ENCODE assay signal across 27 mouse cellular contexts in genomic region chr17:68106366-68106765, GRCm38 (mm10).
DNase-seq lines count a peak whose midpoint lies in the region; ATAC-seq and TF ChIP-seq lines count a peak whose summit lies in the region.
"Had no signal": no experiment of that assay in that cellular context is flagged by ENCODE, and none has a peak within 500 bp of the region (broad histone marks: within the 10 kb centered on the region; RNA-seq: fewer than 3 reads in every experiment).

No protein-coding gene starts in this region.

- peak; percentile 19 for DNase-seq in adrenal gland, postnatal 10 days
- no peak for DNase-seq in adrenal gland, adult 18-20 months (ENCODE audit: low spot score in 2 of 2)
- peak; percentile 19 for DNase-seq in limb, embryonic 11.5 days (ENCODE audit: low spot score)
- no peak for DNase-seq in limb, embryonic 10.5 days (ENCODE audit: low spot score)
- no peak for DNase-seq in gastrocnemius, postnatal 10 days
- DNase-seq in stomach, postnatal 0 days (ENCODE audit: low spot score): no peak
- DNase-seq: cerebellum, adult 8-10 months; cerebellum, postnatal 25 days; gastrocnemius, postnatal 14 days; heart, adult 18-20 months; heart, postnatal 4 days; kidney, adult 2 months; layer of hippocampus, adult 9-11 months; liver, postnatal 0 days; lung, postnatal 36 days; right cerebral cortex, adult 18-20 months; spleen, adult 18-20 months; thymus, adult 2 months; thymus, postnatal 36 days had no signal

- no peaks in the 10 kb centered on the region for H3K9me3 ChIP-seq in limb, embryonic 11.5 days (ENCODE audit: control insufficient read depth, low read length)
- no peaks in the 10 kb centered on the region for H3K9me3 ChIP-seq in limb, embryonic 10.5 days (replicated peaks)
- no peaks in the 10 kb centered on the region for H3K9me3 ChIP-seq in intestine, embryonic 16.5 days (ENCODE audit: control insufficient read depth, low read length)
- no peaks in the 10 kb centered on the region for H3K9me3 ChIP-seq in stomach, postnatal 0 days (ENCODE audit: control insufficient read depth, low read length)
- H3K9me3 ChIP-seq: forebrain, embryonic 13.5 days; heart, embryonic 12.5 days; liver, embryonic 12.5 days; midbrain, embryonic 15.5 days; neural tube, embryonic 12.5 days had no signal

- no peak for ATAC-seq in limb, embryonic 11.5 days (ENCODE audit: insufficient number of reproducible peaks, low FRiP score, low TSS enrichment, low read depth)
- 0 out of 2 replicates have a peak, but pooled peaks have one; percentile 43 for ATAC-seq in intestine, embryonic 16.5 days
- no peak for ATAC-seq in stomach, postnatal 0 days (ENCODE audit: low FRiP score, low TSS enrichment)
- ATAC-seq: forebrain, embryonic 13.5 days; liver, embryonic 12.5 days; liver, postnatal 0 days; midbrain, embryonic 15.5 days; Patski had no signal

- no peaks in the 10 kb centered on the region for H3K36me3 ChIP-seq in limb, embryonic 11.5 days (ENCODE audit: control insufficient read depth, insufficient read depth, low read length)
- H3K36me3 ChIP-seq in limb, embryonic 10.5 days: no peaks in the 10 kb centered on the region
- no peaks in the 10 kb centered on the region for H3K36me3 ChIP-seq in intestine, embryonic 16.5 days (ENCODE audit: control insufficient read depth, insufficient read depth, low read length)
- H3K36me3 ChIP-seq in stomach, postnatal 0 days (ENCODE audit: control insufficient read depth, insufficient read depth, low read length): no peaks in the 10 kb centered on the region
- H3K36me3 ChIP-seq: heart, embryonic 12.5 days; liver, embryonic 12.5 days; midbrain, embryonic 15.5 days; neural tube, embryonic 12.5 days had no signal

- no peak overlapping the region for H3K9ac ChIP-seq in limb, embryonic 11.5 days (ENCODE audit: low read length)
- H3K9ac ChIP-seq in intestine, embryonic 16.5 days (ENCODE audit: low read depth, low read length): no peak overlapping the region
- no peak overlapping the region for H3K9ac ChIP-seq in stomach, postnatal 0 days (ENCODE audit: low read length)
- H3K9ac ChIP-seq: forebrain, embryonic 13.5 days; heart, embryonic 12.5 days; hindbrain, embryonic 14.5 days; liver, embryonic 12.5 days; liver, postnatal 0 days; midbrain, embryonic 15.5 days; neural tube, embryonic 12.5 days had no signal

- H3K4me3 ChIP-seq in limb, embryonic 11.5 days (ENCODE audit: low read depth, low read length): no peak overlapping the region
- no peak overlapping the region for H3K4me3 ChIP-seq in limb, embryonic 10.5 days
- H3K4me3 ChIP-seq in intestine, embryonic 16.5 days (ENCODE audit: low read length): no peak overlapping the region
- no peak overlapping the region for H3K4me3 ChIP-seq in stomach, postnatal 0 days (ENCODE audit: low read depth, low read length)
- H3K4me3 ChIP-seq: forebrain, embryonic 13.5 days; heart, embryonic 12.5 days; liver, embryonic 12.5 days; midbrain, embryonic 15.5 days; neural tube, embryonic 12.5 days had no signal

- no peak for TF ChIP-seq EP300 in stomach, postnatal 0 days (optimal IDR thresholded peaks at IDR 0.05)

- no peaks in the 10 kb centered on the region for H3K27me3 ChIP-seq in limb, embryonic 11.5 days (ENCODE audit: control insufficient read depth, insufficient read depth, low read length)
- no peaks in the 10 kb centered on the region for H3K27me3 ChIP-seq in limb, embryonic 10.5 days (ENCODE audit: low read depth, poor library complexity, severe bottlenecking)
- H3K27me3 ChIP-seq in intestine, embryonic 16.5 days (replicated peaks; ENCODE audit: control insufficient read depth, insufficient read depth, low read length): no peaks in the 10 kb centered on the region
- H3K27me3 ChIP-seq in stomach, postnatal 0 days (ENCODE audit: control insufficient read depth, insufficient read depth, low read length): no peaks in the 10 kb centered on the region
- H3K27me3 ChIP-seq: forebrain, embryonic 13.5 days; heart, embryonic 12.5 days; liver, embryonic 12.5 days; midbrain, embryonic 15.5 days; neural tube, embryonic 12.5 days; Patski had no signal

- no peak overlapping the region for H3K4me2 ChIP-seq in limb, embryonic 11.5 days (ENCODE audit: low read depth, severe bottlenecking)
- no peak overlapping the region for H3K4me2 ChIP-seq in intestine, embryonic 16.5 days (ENCODE audit: low read depth, low read length)
- H3K4me2 ChIP-seq in stomach, postnatal 0 days (replicated peaks; ENCODE audit: low read depth): no peak overlapping the region
- H3K4me2 ChIP-seq: forebrain, embryonic 13.5 days; heart, embryonic 12.5 days; hindbrain, embryonic 14.5 days; liver, embryonic 12.5 days; midbrain, embryonic 15.5 days; neural tube, embryonic 12.5 days had no signal

- no peak overlapping the region for H3K27ac ChIP-seq in limb, embryonic 11.5 days (replicated peaks; ENCODE audit: low read depth, low read length)
- H3K27ac ChIP-seq in limb, embryonic 10.5 days: no peak overlapping the region
- H3K27ac ChIP-seq in intestine, embryonic 16.5 days (ENCODE audit: low read length): no peak overlapping the region
- no peak overlapping the region for H3K27ac ChIP-seq in stomach, postnatal 0 days (replicated peaks)
- H3K27ac ChIP-seq: forebrain, embryonic 13.5 days; hindbrain, embryonic 14.5 days; liver, embryonic 12.5 days; midbrain, embryonic 15.5 days; neural tube, embryonic 12.5 days had no signal

- TF ChIP-seq CTCF in stomach, postnatal 0 days (IDR thresholded peaks at IDR 0.05; ENCODE audit: low read depth): no peak

- H3K4me1 ChIP-seq in limb, embryonic 11.5 days (ENCODE audit: control insufficient read depth, insufficient read depth, low read length): no peaks in the 10 kb centered on the region
- H3K4me1 ChIP-seq in limb, embryonic 10.5 days: no peaks in the 10 kb centered on the region
- H3K4me1 ChIP-seq in intestine, embryonic 16.5 days (ENCODE audit: control insufficient read depth, insufficient read depth, low read length): no peaks in the 10 kb centered on the region
- H3K4me1 ChIP-seq in stomach, postnatal 0 days (replicated peaks; ENCODE audit: control insufficient read depth, insufficient read depth): no peaks in the 10 kb centered on the region
- H3K4me1 ChIP-seq: forebrain, embryonic 13.5 days; liver, embryonic 12.5 days; midbrain, embryonic 15.5 days; neural tube, embryonic 12.5 days had no signal

- WGBS in limb, embryonic 11.5 days: 76% methylated on average over 8 of the region's 8 CpGs
- 77% methylated on average over 8 of the region's 8 CpGs for WGBS in limb, embryonic 10.5 days
- WGBS in intestine, embryonic 16.5 days: 47% methylated on average over 8 of the region's 8 CpGs
- WGBS in stomach, postnatal 0 days: 58% methylated on average over 8 of the region's 8 CpGs

Comparison
In these comparisons a context has a peak if more than half of its experiments do, and no peak if none do; other contexts are left out.
1. DNase-seq: peak in adrenal gland, postnatal 10 days (single experiment) and limb, embryonic 11.5 days (single experiment); none in adrenal gland, adult 18-20 months (0 of 2), limb, embryonic 10.5 days (single experiment), gastrocnemius, postnatal 10 days (single experiment) and stomach, postnatal 0 days (single experiment).